Mouse (Mus musculus) liver, embryonic 14 days (tissue): Measurements from ENCODE around the gene Cep250. TPM values are rescaled to one million over a fixed set of nuclear protein-coding genes. Genes with fewer than 3 reads are reported as not detected.

Experiments
- polyA plus RNA-seq: library from polyadenylated mRNA; depleted of rRNA; stranded (reverse); fragments of >200 nt; gene quantifications from 2 replicates; pipeline ENCODE4 v1.2.3, GENCODE M21; 2012; rRNA removed

Cep250 gene
- polyA plus RNA-seq, result 9.0 and 9.3 TPM in 2 replicates

DNA sequence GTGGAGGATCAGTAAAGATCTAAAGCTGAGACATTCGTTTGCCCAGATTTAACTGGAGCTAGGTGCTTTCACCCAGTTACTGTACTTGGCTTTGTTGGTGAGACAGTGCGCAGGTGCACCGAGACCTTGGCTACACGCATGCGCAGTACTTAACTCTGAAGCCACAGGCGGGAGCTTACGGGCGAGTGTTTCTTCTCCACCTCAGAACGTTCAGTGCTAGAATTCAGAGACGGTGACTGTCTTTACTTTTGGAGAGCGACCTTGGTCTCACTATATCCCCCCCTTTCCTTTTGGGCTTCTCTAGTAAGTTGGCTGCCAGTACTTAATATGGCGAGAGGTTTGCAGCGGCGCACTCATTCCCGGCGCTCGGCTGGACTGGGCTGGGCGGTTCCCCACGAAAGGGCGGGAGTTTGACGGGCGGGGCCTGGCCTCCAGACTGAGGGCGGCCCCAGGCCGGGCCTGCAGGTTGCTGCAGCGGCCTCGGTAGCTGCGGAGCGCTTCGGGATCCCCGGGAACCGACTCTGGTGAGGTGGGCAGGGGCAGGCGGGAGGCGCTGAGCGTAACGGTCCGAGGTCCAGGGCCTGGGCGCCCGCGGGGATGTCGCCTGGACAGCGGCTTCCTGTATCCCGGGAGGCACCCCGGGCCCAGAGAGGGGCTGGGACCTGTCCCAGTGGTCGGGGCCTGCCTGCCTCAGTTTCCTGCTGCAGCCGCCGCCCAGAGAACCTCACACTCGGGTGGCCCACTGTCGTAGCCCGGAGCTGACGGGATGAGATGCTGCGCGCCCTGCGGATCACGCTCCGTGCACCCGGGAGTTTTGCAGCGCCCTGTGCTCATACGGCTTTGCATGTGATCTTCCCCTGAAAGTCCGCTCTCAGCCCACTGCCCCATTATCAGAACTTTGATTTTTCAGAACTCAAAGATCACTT is at the start of gene Cep250:
Gene Cep250, plus strand, starts transcription at position 325 of the 926 bp plus-strand sequence.

GRCm38 (mm10) chr2:155929531-155930442 is 26.5 kb upstream of the Cep250 start, which contains the start of gene Uqcc1:
TSS of gene Uqcc1 (minus strand) at chr2:155930310.

DNA sequence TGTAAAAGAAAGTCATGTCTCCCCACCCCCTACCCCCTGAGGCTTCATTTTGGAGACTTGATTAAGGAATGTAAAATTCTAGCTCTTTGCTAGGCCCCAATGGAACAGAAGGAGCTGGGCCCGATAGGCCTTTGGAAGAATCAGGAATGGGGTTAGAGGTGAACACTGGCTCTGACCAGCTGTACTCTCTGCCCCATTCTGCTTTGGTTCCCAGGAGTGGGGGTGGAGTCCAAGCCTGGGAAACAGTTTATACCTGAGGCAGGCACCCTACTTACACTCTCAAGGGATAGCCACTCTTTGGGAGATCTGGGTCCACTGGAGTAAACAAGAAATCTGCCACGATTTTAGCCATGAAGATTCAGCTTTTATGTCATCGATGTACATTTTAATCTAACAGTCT is 15.6 kb upstream of the Cep250 start, which contains the start of gene Gm15557:
Gene Gm15557, plus strand, starts transcription at position 48 of the 400 bp plus-strand sequence.

GRCm38 (mm10) chr2:155945124-155945523 is 11.1 kb upstream of the Cep250 start, which contains the start of gene Gdf5:
TSS of gene Gdf5 (minus strand) at chr2:155945367.

GRCm38 (mm10) chr2:156007888-156008532 is 51.8 kb downstream of the Cep250 start, which contains the start of the genes 6430550D23Rik and Ergic3:
TSS of gene 6430550D23Rik (minus strand) at chr2:156007977.
TSS of gene Ergic3 (plus strand) at chr2:156008045.

Other genes with a start within 250 kb of the Cep250 start
- 12.3 and 13.8 TPM in 2 replicates for gene Edem2, start 227.0 kb upstream of the Cep250 start, polyA plus RNA-seq
- not detected in 2 replicates for gene Gm17581, start 220.6 kb upstream of the Cep250 start, polyA plus RNA-seq
- 0.86 and 0.93 TPM in 2 replicates for gene Procr, start 205.3 kb upstream of the Cep250 start, polyA plus RNA-seq
- under 0.01 and 0.01 TPM in 2 replicates for gene Mmp24, start 181.1 kb upstream of the Cep250 start, polyA plus RNA-seq
- 3.4 and 4.2 TPM in 2 replicates for gene BC029722, start 137.0 kb upstream of the Cep250 start, polyA plus RNA-seq
- 65.8 and 66.0 TPM in 2 replicates for gene Eif6, start 129.5 kb upstream of the Cep250 start, polyA plus RNA-seq
- under 0.01 TPM in 1 of 2 replicates, not detected in the other for gene Fam83c, start 121.6 kb upstream of the Cep250 start, polyA plus RNA-seq
- 17.9 and 20.4 TPM in 2 replicates for gene Uqcc1, start 26.1 kb upstream of the Cep250 start, polyA plus RNA-seq
- not detected in 2 replicates for gene Gm15557, start 15.7 kb upstream of the Cep250 start, polyA plus RNA-seq
- gene Gdf5, start 11.1 kb upstream of the Cep250 start, polyA plus RNA-seq, result 0.01 TPM in 2 replicates
- 1.4 and 1.9 TPM in 2 replicates for gene 6430550D23Rik, start 51.5 kb downstream of the Cep250 start, polyA plus RNA-seq
- gene Ergic3, start 51.6 kb downstream of the Cep250 start, polyA plus RNA-seq, result 69.8 and 77.6 TPM in 2 replicates
- gene Fer1l4, start 96.5 kb downstream of the Cep250 start, polyA plus RNA-seq, result not detected in 2 replicates
- gene Spag4, start 108.7 kb downstream of the Cep250 start, polyA plus RNA-seq, result 0.75 and 0.81 TPM in 2 replicates
- gene Cpne1, start 155.5 kb downstream of the Cep250 start, polyA plus RNA-seq, result 16.3 and 19.6 TPM in 2 replicates
- 4.1 and 4.6 TPM in 2 replicates for gene Rbm12, start 155.5 kb downstream of the Cep250 start, polyA plus RNA-seq
- 1.3 and 2.6 TPM in 2 replicates for gene Gm28036, start 170.6 kb downstream of the Cep250 start, polyA plus RNA-seq
- gene Romo1, start 187.6 kb downstream of the Cep250 start, polyA plus RNA-seq, result 166 and 172 TPM in 2 replicates
- 37.9 and 44.2 TPM in 2 replicates for gene Nfs1, start 187.7 kb downstream of the Cep250 start, polyA plus RNA-seq
- 70.7 and 87.4 TPM in 2 replicates for gene Rbm39, start 223.8 kb downstream of the Cep250 start, polyA plus RNA-seq
- gene Phf20, start 240.0 kb downstream of the Cep250 start, polyA plus RNA-seq, result 2.6 and 3.0 TPM in 2 replicates